Mouse (Mus musculus): ENCODE results near the gene Olfr521. TPM values are rescaled to one million over a fixed set of nuclear protein-coding genes. Genes with fewer than 3 reads are reported as not detected.
"Not testable (repeated sequence)": the region's sequence is repeated elsewhere in the genome, so short reads cannot be mapped to it uniquely, and the experiment has no call there.

Gene Olfr521
- total RNA-seq (2022), result not detected

DNA sequence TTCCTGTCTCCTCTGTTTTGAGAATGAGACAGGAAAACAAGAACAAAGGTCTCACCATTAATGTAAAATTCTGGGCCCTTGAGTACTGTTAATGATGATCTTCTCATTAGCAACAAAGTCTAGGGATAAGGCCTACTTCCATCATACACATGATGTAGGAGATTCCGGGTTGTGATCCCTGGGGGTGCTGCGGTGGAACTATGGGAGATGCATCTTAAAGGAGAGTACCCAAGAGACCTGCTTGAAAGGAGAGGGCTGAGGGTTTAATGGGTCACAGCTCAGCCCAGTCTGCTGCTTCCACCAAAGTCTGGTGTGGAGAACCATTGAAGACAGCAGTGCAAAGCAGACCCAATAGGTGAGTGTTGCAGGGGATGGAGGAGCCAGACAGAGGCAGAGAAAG lies at the start of gene Olfr521:
Olfr521 (plus strand) TSS at position 301 of the 400 bp plus-strand sequence.
- no peak for DNase-seq (ENCODE audit: low spot score in 2 of 2)

DNA sequence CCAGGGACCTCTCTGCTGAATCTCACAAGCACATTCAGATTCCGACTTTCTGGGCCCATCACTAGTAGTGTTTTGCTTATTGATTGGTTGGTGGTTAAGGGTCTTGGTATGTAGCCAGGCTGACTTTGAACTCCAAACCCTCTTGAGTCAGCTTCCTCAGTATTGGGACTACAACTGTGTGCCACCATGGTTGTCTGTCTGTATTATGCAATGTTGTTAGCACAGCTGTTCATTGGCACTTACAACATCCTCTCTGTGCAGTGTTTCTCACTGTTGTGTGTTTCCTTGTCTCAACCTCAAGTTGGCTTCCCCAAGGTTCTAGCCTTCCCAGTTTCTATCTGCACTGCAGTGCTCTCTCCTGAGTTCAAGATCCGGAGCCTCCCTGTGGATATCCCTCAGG lies 46.8 kb upstream of the Olfr521 start:
- no peak for DNase-seq (ENCODE audit: low spot score in 2 of 2)

DNA sequence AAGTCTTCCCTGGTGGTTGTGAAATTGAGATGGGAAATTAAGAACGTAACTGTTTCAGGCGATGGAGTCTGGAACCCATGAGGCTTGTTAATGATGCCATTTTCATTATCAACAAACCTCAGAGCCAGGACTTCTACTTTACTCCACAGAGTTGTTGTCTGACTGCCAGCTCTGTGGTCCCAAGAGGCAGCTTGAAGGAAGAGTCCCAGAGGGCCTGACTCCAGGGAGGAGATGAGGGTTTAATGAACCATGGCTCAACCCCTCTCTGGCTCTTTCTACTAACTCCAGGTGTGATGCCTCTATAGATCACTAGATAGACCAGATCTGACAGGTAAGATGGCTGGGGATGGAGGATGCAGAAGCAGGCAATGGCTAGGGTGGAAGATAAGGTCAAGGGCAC lies 33.3 kb upstream of the Olfr521 start, which contains the start of gene Olfr520:
Olfr520 (plus strand) TSS at position 301 of the 400 bp plus-strand sequence.
- DNase-seq (ENCODE audit: low spot score in 2 of 2), result no peak

DNA sequence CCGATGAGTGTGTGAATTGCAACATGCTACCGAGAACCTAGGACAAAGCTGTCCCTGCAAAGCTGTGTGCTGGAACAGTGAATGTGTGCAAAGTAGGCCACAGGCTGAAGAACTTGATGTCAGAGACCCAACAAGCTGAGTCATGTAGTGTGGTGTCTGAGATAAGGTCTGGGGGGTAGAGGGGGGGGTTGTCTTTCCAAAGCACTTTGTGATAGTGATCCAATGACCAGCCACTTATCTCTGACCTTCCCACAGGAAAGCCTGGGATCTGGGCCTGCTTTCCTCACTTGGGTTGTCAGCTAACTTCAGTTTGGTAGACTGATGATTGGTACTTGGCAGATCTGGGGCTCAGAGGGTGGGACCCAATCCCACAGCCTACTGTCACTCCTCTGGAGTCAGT lies 28.7 kb upstream of the Olfr521 start:
- DNase-seq (ENCODE audit: low spot score in 2 of 2), result no peak

DNA sequence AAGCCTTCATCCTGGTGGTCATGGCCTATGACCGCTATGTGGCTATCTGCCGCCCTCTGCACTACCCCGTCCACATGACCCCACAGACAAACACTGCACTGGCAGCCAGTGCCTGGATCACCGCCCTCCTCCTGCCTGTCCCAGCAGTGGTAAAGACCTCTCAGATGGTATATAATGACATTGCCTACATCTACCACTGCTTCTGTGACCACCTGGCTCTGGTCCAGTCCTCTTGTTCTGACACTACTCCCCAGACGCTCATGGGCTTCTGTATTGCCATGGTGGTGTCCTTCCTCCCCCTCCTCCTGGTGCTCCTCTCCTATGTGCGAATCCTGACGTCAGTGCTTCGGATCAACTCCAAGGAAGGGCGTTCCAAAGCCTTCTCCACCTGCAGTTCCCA lies 27.8 kb upstream of the Olfr521 start:
- not testable (repeated sequence) for DNase-seq (ENCODE audit: low spot score in 2 of 2)

DNA sequence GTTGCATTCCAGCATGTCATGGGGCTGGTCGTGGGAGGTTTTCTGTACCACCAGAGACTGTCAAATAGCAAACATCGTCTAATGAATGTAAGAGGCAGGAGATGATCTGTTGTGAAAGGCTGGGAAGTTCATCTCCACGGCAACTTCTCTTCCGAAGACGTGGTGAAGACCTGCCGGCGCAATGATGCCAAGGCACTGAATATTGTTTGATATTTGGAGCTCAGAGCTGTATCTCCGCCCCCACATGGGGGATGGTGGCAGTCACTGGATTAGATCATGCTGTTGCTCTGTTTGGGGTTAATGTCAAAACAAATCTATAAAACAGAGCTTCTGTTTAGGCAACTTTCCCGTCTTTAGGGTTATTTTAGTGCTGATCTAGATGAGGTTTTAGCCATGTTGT lies 24.0 kb upstream of the Olfr521 start:
- DNase-seq (ENCODE audit: low spot score in 2 of 2), result peak; percentile 16 to 17

DNA sequence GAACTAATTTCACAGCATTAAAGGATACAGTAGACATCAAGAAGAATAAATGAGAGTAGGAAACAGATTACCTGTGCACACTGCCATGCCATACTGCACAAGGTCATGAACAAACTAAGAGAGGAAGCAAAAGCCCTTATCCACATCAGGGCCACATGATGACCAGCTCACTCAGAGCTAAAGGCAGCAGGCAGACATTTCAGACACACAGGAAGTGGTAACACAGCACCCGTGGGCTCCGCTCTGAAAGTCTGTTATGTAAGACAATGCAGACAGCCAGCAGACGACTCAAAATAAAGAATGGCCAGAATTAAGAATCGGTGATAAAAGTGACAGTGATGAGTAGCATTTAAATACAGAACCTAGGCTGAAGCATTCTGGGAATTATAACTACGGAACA lies 18.1 kb downstream of the Olfr521 start:
- no peak for DNase-seq (ENCODE audit: low spot score in 2 of 2)

DNA sequence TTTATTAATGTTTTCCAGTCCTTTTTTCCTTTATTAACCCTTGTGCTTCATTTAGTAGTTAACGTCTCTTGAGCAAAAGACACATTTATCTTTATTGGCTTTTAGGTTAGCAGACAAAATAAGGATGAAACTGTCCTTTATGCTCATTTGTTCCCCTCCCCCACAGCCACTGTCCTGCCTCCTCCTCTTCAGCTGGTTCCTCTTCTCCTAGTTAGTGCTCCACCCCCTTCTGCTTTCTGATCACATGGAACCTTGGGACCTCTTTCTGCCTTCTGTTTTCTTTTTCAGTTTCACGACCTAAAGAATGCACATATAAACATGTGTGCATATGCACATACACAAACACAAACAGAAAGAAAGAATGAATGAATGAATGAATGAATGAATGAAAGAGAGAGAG lies 18.6 kb downstream of the Olfr521 start:
- DNase-seq (ENCODE audit: low spot score in 2 of 2), result no peak

DNA sequence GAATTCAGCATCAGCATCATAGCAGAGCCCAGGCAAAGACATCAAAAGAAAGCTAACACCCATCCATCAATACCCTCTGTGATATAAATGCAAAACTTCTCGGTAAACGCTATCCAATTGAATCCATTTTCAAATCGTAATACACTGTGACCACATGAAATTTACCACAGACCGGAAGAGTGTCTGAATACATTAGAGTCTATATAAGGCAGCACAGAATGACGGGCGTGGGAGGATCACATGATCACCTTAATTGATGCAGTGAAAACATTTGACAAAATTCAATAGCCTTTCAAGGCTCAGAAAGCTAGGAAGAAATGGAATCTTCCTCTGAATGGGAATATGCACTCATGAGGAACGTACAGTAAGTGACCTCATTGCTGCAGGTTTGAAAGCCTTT lies 20.1 kb downstream of the Olfr521 start:
- DNase-seq (ENCODE audit: low spot score in 2 of 2), result no peak

DNA sequence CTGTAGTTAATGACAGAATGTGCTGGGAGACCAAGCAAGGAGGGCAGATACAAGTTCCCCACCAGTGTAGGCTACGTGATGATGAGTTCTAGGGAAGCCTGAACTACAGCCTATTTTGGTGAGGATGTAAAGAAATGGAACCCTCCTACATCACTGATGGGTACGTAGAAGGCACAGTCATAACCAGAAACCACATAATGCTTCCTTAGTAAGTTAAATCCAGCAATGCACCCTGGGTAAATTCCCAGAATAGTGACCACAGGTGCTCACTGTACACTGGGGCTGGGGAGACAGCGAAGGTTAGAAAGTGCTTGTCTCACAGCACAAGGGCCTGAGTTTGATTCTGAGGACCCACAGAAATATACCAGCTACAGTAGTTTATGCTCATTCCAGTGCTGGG lies 22.2 kb downstream of the Olfr521 start:
- no peak for DNase-seq (ENCODE audit: low spot score in 2 of 2)

DNA sequence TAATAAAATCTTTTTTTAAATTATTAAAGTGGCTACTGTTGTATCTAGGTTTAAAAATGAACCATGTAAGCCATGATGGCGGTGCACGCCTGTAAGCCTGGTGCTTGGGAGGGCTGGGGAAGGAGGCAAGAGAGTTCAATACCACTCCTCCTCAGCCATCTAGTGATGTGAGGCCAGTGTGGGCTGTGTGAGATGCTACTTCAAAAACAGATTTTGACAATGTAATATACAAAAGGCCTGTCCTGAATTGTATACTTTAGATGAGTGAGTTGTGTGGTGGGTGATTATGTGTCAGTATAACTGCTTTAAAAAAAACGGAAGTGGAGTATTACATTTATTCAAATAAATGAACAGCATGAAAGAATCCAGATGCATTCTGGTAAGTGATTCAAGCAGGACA lies 23.5 kb downstream of the Olfr521 start:
- DNase-seq (ENCODE audit: low spot score in 2 of 2), result no peak

DNA sequence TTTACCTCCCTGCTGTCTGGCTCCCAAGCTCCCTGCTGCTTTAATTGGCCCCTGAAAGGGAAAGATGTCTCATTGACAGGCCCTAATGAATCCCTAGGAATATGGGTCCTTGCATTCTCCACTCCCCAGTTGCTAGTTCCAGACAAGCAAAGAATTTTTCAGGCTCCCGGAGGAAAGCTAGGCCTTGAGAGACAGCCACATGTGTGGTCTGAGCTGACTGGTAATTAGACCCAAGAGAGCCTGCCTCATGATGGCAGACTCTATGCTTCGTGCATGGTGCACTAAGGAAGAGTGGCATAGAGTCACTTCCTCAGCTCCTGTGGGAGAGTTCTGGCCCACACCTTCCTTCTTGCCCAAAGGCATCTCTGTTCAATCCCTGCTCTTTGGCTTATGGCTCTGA lies 24.6 kb downstream of the Olfr521 start:
- DNase-seq (ENCODE audit: low spot score in 2 of 2), result no peak

DNA sequence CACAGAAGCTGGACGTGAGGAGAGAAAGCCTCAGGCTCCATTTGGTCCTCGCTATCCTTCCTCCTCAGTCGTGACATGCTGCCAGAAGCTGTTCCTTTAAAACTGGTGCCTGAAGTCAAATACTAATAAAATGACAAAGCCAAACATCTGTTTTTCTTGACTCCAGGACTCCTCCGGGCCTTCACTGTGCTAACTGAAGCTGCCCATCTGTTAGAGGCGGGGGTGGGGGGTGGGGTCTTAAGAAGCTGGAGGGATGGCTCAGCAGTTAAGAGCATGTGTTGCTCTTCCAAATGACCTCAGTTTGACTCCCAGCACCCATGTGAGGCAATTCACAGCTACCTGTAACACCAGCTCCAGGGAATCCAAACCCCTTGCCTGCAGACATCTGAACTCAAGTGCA lies 25.3 kb downstream of the Olfr521 start:
- DNase-seq (ENCODE audit: low spot score in 2 of 2), result no peak

DNA sequence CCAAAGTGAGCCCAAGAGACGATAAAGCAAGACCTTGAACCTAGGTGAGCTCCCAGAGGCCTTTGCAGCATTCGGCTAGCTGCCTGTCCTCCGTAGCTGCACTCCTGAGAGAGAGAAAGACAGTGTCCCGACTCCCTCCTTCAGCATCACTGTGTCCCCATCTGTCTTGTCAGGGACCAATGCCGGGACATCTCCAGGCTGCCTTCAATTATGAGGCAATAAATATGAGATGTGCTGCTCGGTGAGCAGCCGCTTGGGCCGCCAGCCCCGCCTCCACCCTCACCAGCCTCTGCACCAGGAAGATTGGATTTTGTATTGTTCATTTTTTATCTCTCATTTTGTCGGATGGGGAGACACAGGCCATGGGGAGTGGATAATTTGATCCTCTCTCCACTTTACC lies 27.5 kb downstream of the Olfr521 start:
- DNase-seq (ENCODE audit: low spot score in 2 of 2), result no peak

DNA sequence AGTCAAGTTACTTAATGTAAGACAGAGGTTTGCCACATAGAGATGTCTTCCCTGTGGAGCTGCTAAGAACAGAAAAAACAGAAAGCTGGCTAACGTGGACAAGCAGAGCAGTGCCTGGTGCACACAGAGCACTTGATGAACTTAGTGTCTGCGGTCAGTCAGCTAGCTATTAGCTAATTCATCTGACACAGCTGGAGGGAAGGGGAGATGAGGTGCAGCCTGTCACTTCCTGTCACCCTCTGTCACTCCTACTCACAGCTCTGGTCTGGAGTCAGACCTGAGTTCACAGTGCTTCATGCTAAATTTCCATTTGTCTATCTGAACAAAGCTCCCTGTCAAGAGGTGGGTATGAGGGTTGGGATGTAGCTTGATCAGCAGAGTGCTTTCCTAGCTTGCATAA lies 30.8 kb downstream of the Olfr521 start:
- no peak for DNase-seq (ENCODE audit: low spot score in 2 of 2)

DNA sequence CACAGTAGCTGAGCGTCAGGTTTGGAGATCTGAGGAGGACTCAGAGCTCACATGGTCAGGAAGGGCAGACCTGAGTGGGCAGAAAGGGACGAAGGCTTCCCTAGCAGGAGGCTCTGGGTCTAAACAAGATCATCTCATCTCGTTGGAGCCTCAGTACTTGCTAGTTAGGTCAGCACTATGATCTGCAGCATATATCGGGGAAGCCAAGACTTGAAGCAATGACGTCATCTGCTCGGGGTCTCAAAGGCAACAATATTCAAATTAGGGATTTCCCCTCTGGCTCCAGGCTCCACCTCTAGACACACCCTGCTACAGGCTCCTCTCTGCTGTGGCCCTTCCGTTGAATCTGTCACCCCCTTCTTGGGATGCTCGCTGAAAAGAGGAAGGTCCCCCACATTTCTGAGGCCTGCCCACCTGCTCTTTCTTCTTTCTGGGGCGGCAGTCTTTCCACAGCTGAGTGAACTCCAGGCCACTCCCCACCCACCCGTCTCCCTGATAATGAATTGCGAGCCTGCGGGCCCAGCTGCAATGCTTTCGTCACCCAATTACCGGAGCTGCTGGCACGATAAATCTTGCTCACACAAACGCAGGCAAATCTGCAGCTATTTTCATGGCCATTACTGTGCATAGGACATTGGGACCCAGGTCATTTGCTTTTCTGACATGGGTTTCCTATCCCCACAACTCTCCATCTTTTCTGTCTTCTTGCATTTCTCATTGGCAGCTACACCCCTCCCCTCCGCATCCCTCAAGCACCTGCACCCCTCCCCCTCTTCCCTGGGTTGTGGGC lies 32.1 kb downstream of the Olfr521 start:
- DNase-seq (ENCODE audit: low spot score in 2 of 2), result no peak

DNA sequence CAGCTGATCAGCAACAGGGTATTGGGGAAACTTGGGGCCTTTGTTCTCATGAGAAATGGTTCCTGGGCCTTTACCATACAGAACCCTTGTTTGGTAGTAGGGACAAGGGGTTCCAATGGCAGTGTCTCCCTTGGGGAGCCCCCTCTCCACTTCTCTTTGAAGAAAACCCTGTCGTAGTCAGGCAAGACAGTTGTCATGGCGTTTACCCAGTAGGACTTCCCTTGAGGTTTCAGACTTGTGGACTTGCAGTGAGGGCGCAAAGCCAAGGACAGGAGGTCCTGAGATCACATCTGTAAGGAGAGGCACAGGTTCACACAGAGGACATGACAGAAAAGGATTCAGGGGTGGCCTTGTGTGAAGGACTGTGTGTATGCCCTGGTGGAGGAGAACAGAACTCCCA lies 33.2 kb downstream of the Olfr521 start:
- DNase-seq (ENCODE audit: low spot score in 2 of 2), result no peak

DNA sequence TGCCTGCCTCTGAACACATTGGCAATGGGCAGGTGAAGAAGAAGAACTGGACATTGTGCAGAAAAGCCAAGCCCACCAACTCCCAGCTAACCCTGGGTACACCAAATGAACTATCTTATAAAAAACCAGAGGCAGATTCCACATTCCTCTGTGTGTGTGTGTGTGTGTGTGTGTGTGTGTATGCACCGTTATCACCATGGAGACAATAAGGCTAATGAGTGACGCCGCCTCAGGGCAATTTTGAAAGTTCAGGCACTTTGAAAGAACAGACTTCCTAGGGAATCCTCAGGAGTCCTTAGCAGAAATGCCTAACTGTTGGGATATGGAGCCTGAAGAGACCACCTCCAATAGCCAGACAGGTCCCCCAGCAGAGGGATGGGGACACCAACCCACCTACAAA lies 34.0 kb downstream of the Olfr521 start:
- DNase-seq (ENCODE audit: low spot score in 2 of 2), result no peak

DNA sequence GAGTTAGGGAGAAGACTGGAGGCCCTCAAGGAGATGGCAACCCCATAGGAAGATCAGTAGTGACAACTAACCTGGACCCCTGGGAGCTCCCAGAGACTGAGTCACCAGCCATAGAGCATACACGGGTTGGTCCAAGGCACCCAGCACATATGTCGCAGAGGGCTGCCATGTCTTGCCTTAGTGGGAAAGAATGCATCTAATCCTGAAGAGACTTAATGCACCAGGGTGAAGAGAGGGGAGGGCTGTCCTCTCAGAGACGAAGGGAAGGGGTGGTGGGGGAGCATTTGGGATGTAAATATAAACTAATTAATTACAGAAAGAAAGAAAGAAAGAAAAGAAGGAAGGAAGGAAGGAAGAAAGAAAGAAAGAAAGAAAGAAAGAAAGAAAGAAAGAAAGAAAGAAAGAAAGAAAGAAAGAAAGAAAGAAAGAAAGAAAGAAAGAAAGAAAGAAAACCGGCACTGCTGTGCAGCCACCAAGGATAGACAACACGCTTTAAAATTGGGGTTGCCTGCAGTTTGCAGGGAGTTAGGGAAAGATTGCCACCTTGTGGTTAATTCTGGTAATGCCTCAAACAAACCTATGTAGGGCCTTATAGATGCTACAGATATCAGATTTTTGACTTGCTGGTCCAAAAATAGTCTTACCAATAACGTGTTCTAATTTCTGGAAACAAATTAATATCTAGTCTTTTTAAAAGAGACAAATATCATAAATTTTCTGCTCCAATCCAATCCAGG lies 34.8 kb downstream of the Olfr521 start:
- DNase-seq (ENCODE audit: low spot score in 2 of 2), result peak; percentile 33 to 67

DNA sequence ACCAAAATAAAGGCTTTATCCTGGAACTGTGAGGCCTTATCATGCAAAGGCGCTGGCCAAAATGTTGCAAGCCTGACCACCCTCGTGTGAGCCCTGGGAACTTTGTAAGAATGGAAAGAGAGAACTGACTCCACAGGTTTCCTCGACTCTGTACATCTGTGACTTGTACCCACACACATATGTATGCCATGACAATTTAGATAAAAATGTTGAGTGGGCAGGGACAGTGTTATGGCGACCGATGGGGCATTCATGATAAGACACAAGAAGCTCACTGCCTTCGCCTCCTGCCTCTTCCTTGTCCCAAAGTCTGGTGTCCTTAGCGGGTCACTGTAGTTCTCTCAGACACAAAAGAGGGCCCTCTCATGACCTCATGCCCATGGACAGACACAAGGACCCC lies 35.8 kb downstream of the Olfr521 start:
- no peak for DNase-seq (ENCODE audit: low spot score in 2 of 2)

DNA sequence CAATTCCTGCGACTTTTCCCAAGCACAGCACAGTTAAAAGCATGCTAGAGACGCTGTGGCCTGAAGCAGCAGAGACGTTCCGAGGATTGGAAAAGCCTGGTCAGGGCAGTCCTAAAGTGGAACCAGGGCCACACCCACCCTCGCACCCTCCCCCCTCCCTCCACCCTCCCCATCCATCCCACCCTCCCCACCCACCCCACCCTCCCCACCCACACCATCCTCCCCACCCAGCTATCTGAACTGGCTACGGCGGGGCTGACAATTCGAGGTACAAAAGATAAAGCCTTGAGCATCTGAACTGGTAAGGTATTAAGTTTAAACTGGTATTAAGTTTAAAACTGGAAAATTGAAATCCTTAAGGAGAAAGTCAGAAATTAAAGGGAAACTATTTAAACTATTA lies 40.2 kb downstream of the Olfr521 start:
- DNase-seq (ENCODE audit: low spot score in 2 of 2), result no peak

DNA sequence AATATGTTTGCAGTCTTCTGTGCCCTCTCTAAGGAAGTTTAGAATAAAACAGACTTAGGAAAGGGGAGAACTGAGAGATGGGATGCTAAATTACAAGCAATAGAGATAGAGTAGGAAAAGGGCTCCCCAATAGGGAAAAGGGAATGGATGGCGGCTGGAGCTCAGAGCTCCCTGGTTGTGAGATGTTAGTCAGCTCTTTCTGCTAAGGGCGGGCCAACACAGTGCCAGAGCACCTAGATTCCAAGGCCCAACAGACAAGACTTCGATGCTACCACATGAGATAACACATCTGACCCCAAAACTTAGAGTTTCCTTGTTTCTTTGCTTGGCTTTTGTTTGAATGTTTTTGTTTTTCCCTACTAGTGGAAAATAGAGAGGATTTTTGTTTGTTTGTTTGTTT lies 40.7 kb downstream of the Olfr521 start:
- not testable (repeated sequence) for DNase-seq (ENCODE audit: low spot score in 2 of 2)

DNA sequence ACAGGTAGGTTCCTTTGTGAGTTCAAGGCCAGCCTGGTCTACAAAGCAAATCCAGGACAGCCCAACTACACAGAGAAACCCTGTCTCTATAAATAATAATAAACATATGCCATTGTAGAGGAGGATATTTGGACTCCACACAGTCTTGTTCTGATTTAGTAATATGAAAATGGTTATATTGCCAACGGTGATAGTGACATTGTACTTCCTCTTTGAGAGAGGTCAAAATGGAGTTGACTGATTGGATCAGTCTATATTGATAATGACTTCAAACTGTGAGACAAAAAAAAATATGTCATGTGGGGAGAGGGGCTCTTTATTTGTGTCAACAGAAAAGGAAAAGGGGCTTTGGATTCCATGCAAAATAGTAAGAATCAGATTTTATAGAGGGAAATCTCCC lies 42.0 kb downstream of the Olfr521 start:
- DNase-seq (ENCODE audit: low spot score in 2 of 2), result no peak

Measured in layer of hippocampus, adult 8-10 months (tissue).